Mouse (Mus musculus) CH12.LX (cell line): ENCODE data around the gene Cplx2. TPM values are rescaled to one million over a fixed set of nuclear protein-coding genes. Genes with fewer than 3 reads are reported as not detected.

Source experiments
- DNase-seq: peaks from one replicate; pipeline ENCODE4 v3.0.0-alpha.2; 2013; ENCODE audit errors: extremely low read depth
- H3K27ac ChIP-seq: 2 replicates; pipeline ENCODE4 v1.5.1; 2012; ENCODE audit warnings: low read depth, mild to moderate bottlenecking, control low read depth, moderate library complexity; ENCODE audit not compliant: insufficient read depth
- H3K27me3 ChIP-seq: replicated peaks from 2 replicates; pipeline ENCODE3; 2012; ENCODE audit warnings: inconsistent platforms
- H3K36me3 ChIP-seq, 2 experiments: replicated peaks in 1 of 2; 2 replicates each; pipeline versions ENCODE3 to v1.6.1; 2012; ENCODE audit warnings: inconsistent platforms in 1 of 2, low read length in 1 of 2, mild to moderate bottlenecking in 1 of 2, mixed read lengths in 1 of 2, moderate library complexity in 1 of 2; ENCODE audit not compliant: control insufficient read depth in 1 of 2, insufficient read depth in 1 of 2
- H3K4me1 ChIP-seq, 2 experiments: 2 replicates each; pipeline ENCODE4 v1.6.1; 2012; ENCODE audit warnings: inconsistent platforms in 1 of 2, moderate library complexity in 1 of 2; ENCODE audit not compliant: insufficient read depth in 2 of 2, control insufficient read depth in 1 of 2
- H3K4me2 ChIP-seq: 2 replicates; pipeline ENCODE4 v1.6.1; 2012; ENCODE audit warnings: low read depth, mild to moderate bottlenecking, control low read depth; ENCODE audit not compliant: poor library complexity, insufficient read depth, severe bottlenecking
- H3K4me3 ChIP-seq, 3 experiments: fragments of 150-350 bp in 1 of 3; sonication (generic) in 1 of 3; replicated peaks in 1 of 3; 2 replicates each; pipeline versions ENCODE3 to v1.5.1; 2011 to 2012; ENCODE audit warnings: low read depth in 2 of 3, low read length in 2 of 3, mild to moderate bottlenecking in 2 of 3, moderate library complexity in 2 of 3, control low read depth in 1 of 3, improper control_type of control experiment in 1 of 3, inconsistent platforms in 1 of 3, mixed read lengths in 1 of 3; ENCODE audit not compliant: poor library complexity in 1 of 3
- H3K79me2 ChIP-seq: replicated peaks from 2 replicates; pipeline ENCODE4 v1.6.1; 2012; ENCODE audit warnings: mild to moderate bottlenecking, moderate library complexity; ENCODE audit not compliant: control insufficient read depth, poor library complexity, insufficient read depth, severe bottlenecking; ENCODE audit errors: extremely low read depth
- H3K9ac ChIP-seq: 2 replicates; pipeline ENCODE4 v1.6.1; 2012; ENCODE audit warnings: low read depth, mild to moderate bottlenecking, control low read depth, moderate library complexity; ENCODE audit not compliant: insufficient read depth
- H3K9me3 ChIP-seq: replicated peaks from 2 replicates; pipeline ENCODE3; 2012; ENCODE audit warnings: low read length, inconsistent platforms, mixed read lengths
- CTCF ChIP-seq, 2 experiments: IDR thresholded peaks in 1 of 2; conservative IDR thresholded peaks in 1 of 2; 2 replicates each; pipeline ENCODE4 v1.5.1; 2011 to 2012; ENCODE audit warnings: low read depth in 2 of 2, low read length in 2 of 2, improper control_type of control experiment in 1 of 2, inconsistent platforms in 1 of 2, mild to moderate bottlenecking in 1 of 2, moderate library complexity in 1 of 2
- ELF1 ChIP-seq: IDR thresholded peaks from 2 replicates; pipeline ENCODE4 v1.6.1; 2014; ENCODE audit warnings: low read depth, mild to moderate bottlenecking, inconsistent platforms, low read length, improper control_type of control experiment
- EP300 ChIP-seq: IDR thresholded peaks from 2 replicates; pipeline ENCODE4 v1.6.1; 2011; ENCODE audit warnings: low read length, improper control_type of control experiment
- GABPA ChIP-seq: IDR thresholded peaks from 2 replicates; pipeline ENCODE4 v1.6.1; 2012; ENCODE audit warnings: low read depth, low read length, improper control_type of control experiment, inconsistent platforms; ENCODE audit not compliant: insufficient replicate concordance
- JUN ChIP-seq: IDR thresholded peaks from 2 replicates; pipeline ENCODE4 v1.6.1; 2011; ENCODE audit warnings: low read depth, mild to moderate bottlenecking, low read length, improper control_type of control experiment, moderate library complexity; ENCODE audit not compliant: insufficient read depth
- JUND ChIP-seq: conservative IDR thresholded peaks from 2 replicates; pipeline ENCODE4 v1.6.1; 2011; ENCODE audit warnings: low read depth, low read length, improper control_type of control experiment
- MAX ChIP-seq: IDR thresholded peaks from 2 replicates; pipeline ENCODE4 v1.6.1; 2011; ENCODE audit warnings: low read length, improper control_type of control experiment
- MAZ ChIP-seq: IDR thresholded peaks from 2 replicates; pipeline ENCODE4 v1.6.1; 2012; ENCODE audit warnings: low read depth, mild to moderate bottlenecking, inconsistent platforms, low read length, improper control_type of control experiment, moderate library complexity
- MXI1 ChIP-seq: IDR thresholded peaks from 2 replicates; pipeline ENCODE4 v1.6.1; 2011; ENCODE audit warnings: mild to moderate bottlenecking, low read depth, low read length, improper control_type of control experiment
- MYC ChIP-seq: IDR thresholded peaks from 2 replicates; pipeline ENCODE4 v1.6.1; 2011; ENCODE audit warnings: low read depth, mild to moderate bottlenecking, improper control_type of control experiment, low read length
- POLR2A ChIP-seq: IDR thresholded peaks from 2 replicates; pipeline ENCODE4 v1.6.1; 2011; ENCODE audit warnings: low read depth, mild to moderate bottlenecking, improper control_type of control experiment, low read length
- RCOR1 ChIP-seq: conservative IDR thresholded peaks from 2 replicates; pipeline ENCODE4 v1.6.1; 2012; ENCODE audit warnings: low read depth, mild to moderate bottlenecking, inconsistent platforms, low read length, improper control_type of control experiment
- SIN3A ChIP-seq: IDR thresholded peaks from 2 replicates; pipeline ENCODE4 v1.6.1; 2012; ENCODE audit warnings: low read length, improper control_type of control experiment, inconsistent platforms
- UBTF ChIP-seq: IDR thresholded peaks from 2 replicates; pipeline ENCODE4 v1.6.1; 2012; ENCODE audit warnings: low read depth, mild to moderate bottlenecking, inconsistent platforms, low read length, improper control_type of control experiment, moderate library complexity
- USF1 ChIP-seq: IDR thresholded peaks from 2 replicates; pipeline ENCODE4 v1.6.1; 2014; ENCODE audit warnings: low read depth, mild to moderate bottlenecking, inconsistent platforms, low read length, improper control_type of control experiment
- dilution Hi-C: fragments of 300-500 bp; cut with MboI; formaldehyde crosslinking; loops from 2 replicates; pipeline ENCODE4 v1.14.3; 2020; ENCODE audit warnings: low sequenced_read_pairs; ENCODE audit not compliant: extremely low pct_unique_long_range_greater_than_20kb, extremely low pct_ligation_motif_present
- in situ Hi-C: fragments of 300-500 bp; cut with MboI; formaldehyde crosslinking; loops from 3 replicates; pipeline ENCODE4 v1.14.3; 2019; ENCODE audit warnings: low sequenced_read_pairs, low pct_ligation_motif_present, low pct_unique_long_range_greater_than_20kb, mixed read lengths
- polyA plus RNA-seq: library from polyadenylated mRNA; unstranded; fragments of >175 nt; gene quantifications from 2 replicates; pipeline ENCODE4 v1.2.1, GENCODE M21; 2012; ENCODE audit warnings: low read depth; ENCODE audit not compliant: insufficient read length
- total RNA-seq, 2 experiments: library from RNA; depleted of rRNA; stranded (reverse); fragments of 300-350 nt in 1 of 2; fragments of >200 nt in 1 of 2; gene quantifications; 2 replicates each; pipeline ENCODE4 v1.2.3; 2012 to 2014

The Cplx2 gene
- total and polyA plus RNA-seq, 3 experiments, result 0.05 to 0.21 (median 0.19) TPM

GRCm38 (mm10) chr13:54383531-54383930, 12.4 kb downstream of the Cplx2 start:
- Histone ChIP-seq H3K36me3 (no peaks in the 10 kb centered on the region), H3K9me3 (peaks cover under 1% of the 10 kb centered on the region), H3K9ac (no peak overlapping the region), H3K27me3 (peaks cover 10% of the 10 kb centered on the region), H3K4me2 (no peak overlapping the region), H3K4me1 (peaks cover 9 to 34% of the 10 kb centered on the region in 2 experiments), H3K27ac (no peak overlapping the region), H3K4me3 (no peak overlapping the region), H3K79me2 (no peaks in the 10 kb centered on the region)
- DNase-seq, result no peak
- dilution Hi-C loops, result no loop called here
- TF ChIP-seq POLR2A (no peak), EP300 (no peak), CTCF (conservative IDR thresholded peaks at IDR 0.05 in 1 of 2, IDR thresholded peaks at IDR 0.05 in 1 of 2; ENCODE audit: low read depth in 2 of 2, low read length in 2 of 2) (no peak), USF1 (no peak), JUN (no peak), MAZ (no peak), GABPA (no peak), MXI1 (no peak), ELF1 (no peak), UBTF (no peak), SIN3A (no peak)
- in situ Hi-C loops, result loop anchor here (10.0 kb wide), 1 partner anchor 61 kb away; no protein-coding TSS in a partner anchor

DNA sequence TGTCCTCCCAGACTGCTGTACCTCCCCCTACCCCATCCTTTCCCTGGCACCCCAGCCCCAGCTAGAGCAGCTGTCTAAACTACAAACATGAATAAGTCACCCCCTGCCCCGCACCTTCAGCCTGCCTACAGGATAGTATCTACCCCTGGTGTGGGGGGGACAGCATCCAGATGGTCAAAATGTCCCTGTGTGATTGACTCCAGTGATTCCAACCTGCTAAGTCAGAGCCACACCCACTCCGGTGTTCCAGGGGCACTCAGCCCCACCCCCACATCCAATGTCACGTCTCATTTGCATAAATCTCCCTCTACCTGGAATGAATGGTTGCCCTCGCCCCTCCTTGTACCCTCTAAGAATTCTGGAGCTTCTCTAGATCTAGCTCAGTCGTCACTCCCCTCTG, 13.4 kb downstream of the Cplx2 start:
- DNase-seq, result no peak
- Histone ChIP-seq H3K36me3 (no peaks in the 10 kb centered on the region), H3K4me1 (peaks cover 9 to 34% of the 10 kb centered on the region in 2 experiments), H3K9me3 (no peaks in the 10 kb centered on the region), H3K4me3 (no peak overlapping the region), H3K27me3 (peaks cover 13% of the 10 kb centered on the region), H3K4me2 (no peak overlapping the region), H3K27ac (no peak overlapping the region), H3K79me2 (no peaks in the 10 kb centered on the region), H3K9ac (no peak overlapping the region)
- in situ Hi-C loops, result loop anchor here (10.0 kb wide), 1 partner anchor 60 kb away; no protein-coding TSS in a partner anchor
- TF ChIP-seq MYC, result no peak
- no peak for TF ChIP-seq RCOR1
- no peak for TF ChIP-seq MAX
- TF ChIP-seq MXI1, result no peak
- no peak for TF ChIP-seq UBTF
- TF ChIP-seq JUND, result no peak
- dilution Hi-C loops, result no loop called here
